Mouse (Mus musculus) MEL (cell line): ENCODE measurements around the gene Trpt1. TPM values are rescaled to one million over a fixed set of nuclear protein-coding genes. Genes with fewer than 3 reads are reported as not detected.

Experiments
- DNase-seq: peaks from one replicate; pipeline ENCODE4 v3.0.0; 2011; ENCODE audit warnings: low read depth, low spot score
- H3K27ac ChIP-seq: 2 replicates; pipeline ENCODE4 v1.5.1; 2012; ENCODE audit warnings: low read depth, mild to moderate bottlenecking, control low read depth, low read length, moderate library complexity; ENCODE audit not compliant: control insufficient read depth
- H3K27me3 ChIP-seq, 2 experiments: fragments of 150-350 bp in 1 of 2; sonication (generic) in 1 of 2; 2 replicates each; pipeline ENCODE4 v1.6.1; 2012; ENCODE audit warnings: low read length in 2 of 2, mild to moderate bottlenecking in 2 of 2, improper control_type of control experiment in 1 of 2, moderate library complexity in 1 of 2; ENCODE audit not compliant: insufficient read depth in 2 of 2, control insufficient read depth in 1 of 2
- H3K36me3 ChIP-seq, 2 experiments: 2 replicates each; pipeline ENCODE4 v1.6.1; 2012 to 2014; ENCODE audit warnings: low read length in 2 of 2, improper control_type of control experiment in 1 of 2, inconsistent platforms in 1 of 2, mild to moderate bottlenecking in 1 of 2; ENCODE audit not compliant: insufficient read depth in 2 of 2, control insufficient read depth in 1 of 2
- H3K4me1 ChIP-seq, 2 experiments: fragments of 150-350 bp in 1 of 2; sonication (generic) in 1 of 2; 2 replicates each; pipeline ENCODE4 v1.6.1; 2012; ENCODE audit warnings: low read length in 2 of 2, improper control_type of control experiment in 1 of 2, mild to moderate bottlenecking in 1 of 2; ENCODE audit not compliant: insufficient read depth in 2 of 2, control insufficient read depth in 1 of 2
- H3K4me3 ChIP-seq, 2 experiments: fragments of 150-350 bp in 1 of 2; sonication (generic) in 1 of 2; 2 replicates each; pipeline ENCODE4 v1.5.1; 2012; ENCODE audit warnings: low read depth in 2 of 2, low read length in 2 of 2, mild to moderate bottlenecking in 2 of 2, moderate library complexity in 2 of 2, control low read depth in 1 of 2, improper control_type of control experiment in 1 of 2; ENCODE audit not compliant: control insufficient read depth in 1 of 2, insufficient read depth in 1 of 2
- H3K79me2 ChIP-seq: 2 replicates; pipeline ENCODE4 v1.6.1; 2012; ENCODE audit warnings: mild to moderate bottlenecking, low read length, moderate library complexity; ENCODE audit not compliant: control insufficient read depth, poor library complexity, insufficient read depth
- H3K9ac ChIP-seq: 2 replicates; pipeline ENCODE4 v1.6.1; 2012; ENCODE audit warnings: low read depth, mild to moderate bottlenecking, control low read depth, low read length, moderate library complexity; ENCODE audit not compliant: control insufficient read depth, poor library complexity, severe bottlenecking
- H3K9me3 ChIP-seq: fragments of 150-350 bp; sonication (generic); replicated peaks from 2 replicates; pipeline ENCODE4 v1.6.1; 2012; ENCODE audit warnings: mild to moderate bottlenecking, low read length, improper control_type of control experiment, moderate library complexity; ENCODE audit not compliant: insufficient read depth
- BHLHE40 ChIP-seq: IDR thresholded peaks from 2 replicates; pipeline ENCODE4 v1.6.1; 2012; ENCODE audit warnings: low read depth, mild to moderate bottlenecking, inconsistent platforms, low read length, improper control_type of control experiment, borderline replicate concordance
- CTCF ChIP-seq, 3 experiments: IDR thresholded peaks in 2 of 3; conservative IDR thresholded peaks in 1 of 3; 2 replicates each; pipeline ENCODE4 v1.5.1; 2011 to 2012; ENCODE audit warnings: low read length in 3 of 3, low read depth in 2 of 3, mild to moderate bottlenecking in 2 of 3, improper control_type of control experiment in 1 of 3, inconsistent platforms in 1 of 3, mixed read lengths in 1 of 3, moderate library complexity in 1 of 3; ENCODE audit not compliant: control insufficient read depth in 1 of 3, insufficient read depth in 1 of 3, poor library complexity in 1 of 3, severe bottlenecking in 1 of 3
- ELF1 ChIP-seq: IDR thresholded peaks from 2 replicates; pipeline ENCODE4 v1.6.1; 2014; ENCODE audit warnings: low read depth, mild to moderate bottlenecking, inconsistent platforms, low read length, improper control_type of control experiment, moderate library complexity
- ETS1 ChIP-seq: IDR thresholded peaks from 2 replicates; pipeline ENCODE4 v1.6.1; 2012; ENCODE audit warnings: low read depth, mild to moderate bottlenecking, inconsistent platforms, low read length, improper control_type of control experiment, moderate library complexity
- GATA1 ChIP-seq: IDR thresholded peaks from 2 replicates; pipeline ENCODE4 v1.6.1; 2011; ENCODE audit warnings: low read depth, low read length, improper control_type of control experiment
- MAX ChIP-seq: IDR thresholded peaks from 2 replicates; pipeline ENCODE4 v1.6.1; 2011; ENCODE audit warnings: low read length, improper control_type of control experiment
- MEF2A ChIP-seq: IDR thresholded peaks from 2 replicates; pipeline ENCODE4 v1.6.1; 2014; ENCODE audit warnings: low read depth, mild to moderate bottlenecking, inconsistent platforms, low read length, improper control_type of control experiment; ENCODE audit not compliant: poor library complexity, insufficient replicate concordance, severe bottlenecking; ENCODE audit errors: extremely low read depth
- MXI1 ChIP-seq: IDR thresholded peaks from 2 replicates; pipeline ENCODE4 v1.6.1; 2011; ENCODE audit warnings: mild to moderate bottlenecking, low read depth, low read length, improper control_type of control experiment
- MYB ChIP-seq: IDR thresholded peaks from 2 replicates; pipeline ENCODE4 v1.6.1; 2011; ENCODE audit warnings: mild to moderate bottlenecking, low read depth, low read length, improper control_type of control experiment
- MYC ChIP-seq: IDR thresholded peaks from 2 replicates; pipeline ENCODE4 v1.6.1; 2011; ENCODE audit warnings: low read depth, mild to moderate bottlenecking, low read length, improper control_type of control experiment, moderate library complexity
- NELFE ChIP-seq: IDR thresholded peaks from 2 replicates; pipeline ENCODE4 v1.6.1; 2011; ENCODE audit warnings: low read depth, low read length, improper control_type of control experiment
- NRF1 ChIP-seq: IDR thresholded peaks from 2 replicates; pipeline ENCODE4 v1.6.1; 2014; ENCODE audit warnings: low read depth, mild to moderate bottlenecking, inconsistent platforms, low read length, improper control_type of control experiment, moderate library complexity; ENCODE audit not compliant: poor library complexity, insufficient read depth, severe bottlenecking
- POLR2AphosphoS2 ChIP-seq: IDR thresholded peaks from 2 replicates; pipeline ENCODE4 v1.6.1; 2011; ENCODE audit warnings: low read length, improper control_type of control experiment
- RCOR1 ChIP-seq: IDR thresholded peaks from 2 replicates; pipeline ENCODE4 v1.6.1; 2012; ENCODE audit warnings: low read depth, mild to moderate bottlenecking, inconsistent platforms, low read length, improper control_type of control experiment
- SMC3 ChIP-seq: IDR thresholded peaks from 2 replicates; pipeline ENCODE4 v1.6.1; 2011; ENCODE audit warnings: low read depth, low read length, improper control_type of control experiment
- TAL1 ChIP-seq: IDR thresholded peaks from 2 replicates; pipeline ENCODE4 v1.6.1; 2012; ENCODE audit warnings: mild to moderate bottlenecking, inconsistent platforms, low read length, moderate library complexity, mixed read lengths
- ZMIZ1 ChIP-seq: IDR thresholded peaks from 2 replicates; pipeline ENCODE4 v1.6.1; 2012; ENCODE audit warnings: low read depth, mild to moderate bottlenecking, inconsistent platforms, low read length, improper control_type of control experiment, moderate library complexity
- polyA plus RNA-seq, 2 experiments: library from polyadenylated mRNA; stranded (reverse) in 1 of 2; unstranded in 1 of 2; fragments of >175 nt in 1 of 2; fragments of >200 nt in 1 of 2; gene quantifications; 2 replicates each; pipeline versions ENCODE4 v1.2.1 to v1.2.4; 2012; ENCODE audit warnings: low replicate concordance in 2 of 2, low read depth in 1 of 2; ENCODE audit not compliant: insufficient read length in 2 of 2, insufficient read depth in 1 of 2, missing spikeins in 1 of 2
- total RNA-seq: library from RNA; depleted of rRNA; stranded (reverse); fragments of 300-350 nt; gene quantifications from 2 replicates; pipeline ENCODE4 v1.2.3, GENCODE M21; 2012

The Trpt1 gene
- total and polyA plus RNA-seq, 3 experiments: 1.8 to 2.3 TPM; not detected in 1

DNA sequence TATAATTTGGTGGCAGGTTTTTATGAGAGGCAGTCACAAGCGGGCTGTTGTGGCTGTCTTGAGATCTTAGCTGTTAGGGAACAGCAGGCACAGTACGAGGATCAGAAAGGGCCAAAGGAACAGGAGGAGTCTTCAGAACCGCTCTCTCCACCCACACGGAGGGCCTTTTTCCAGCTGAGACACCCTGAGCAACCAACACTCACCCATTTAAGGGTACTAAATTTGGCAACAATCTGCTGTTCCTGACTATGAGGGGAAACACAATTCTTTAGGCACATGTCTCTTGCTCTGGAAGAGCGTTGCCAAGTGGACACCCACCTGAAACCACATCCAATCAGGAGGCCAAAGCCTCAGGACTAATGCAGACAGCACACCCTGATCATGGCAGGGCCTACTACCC is 33.6 kb downstream of the Trpt1 start:
- Histone ChIP-seq H3K79me2 (no peaks in the 10 kb centered on the region; the same call in 1 of the 2 replicates), H3K9ac (no peak overlapping the region), H3K27ac (no peak overlapping the region), H3K9me3 (no peaks in the 10 kb centered on the region), H3K27me3 (no peaks in the 10 kb centered on the region), H3K4me3 (no peak overlapping the region), H3K4me1 (no peaks in the 10 kb centered on the region), H3K36me3 (peaks cover 2 to 46% of the 10 kb centered on the region in 2 experiments; a peak in 2 of 4 replicates)
- TF ChIP-seq NRF1 (no peak), BHLHE40 (no peak), ZMIZ1 (no peak), NELFE (no peak), RCOR1 (no peak), SMC3 (no peak), POLR2AphosphoS2 (no peak), MEF2A (no peak), MXI1 (no peak), MAX (no peak), TAL1 (no peak), MYC (no peak), ELF1 (no peak), ETS1 (no peak), MYB (no peak)
- DNase-seq: no peak

DNA sequence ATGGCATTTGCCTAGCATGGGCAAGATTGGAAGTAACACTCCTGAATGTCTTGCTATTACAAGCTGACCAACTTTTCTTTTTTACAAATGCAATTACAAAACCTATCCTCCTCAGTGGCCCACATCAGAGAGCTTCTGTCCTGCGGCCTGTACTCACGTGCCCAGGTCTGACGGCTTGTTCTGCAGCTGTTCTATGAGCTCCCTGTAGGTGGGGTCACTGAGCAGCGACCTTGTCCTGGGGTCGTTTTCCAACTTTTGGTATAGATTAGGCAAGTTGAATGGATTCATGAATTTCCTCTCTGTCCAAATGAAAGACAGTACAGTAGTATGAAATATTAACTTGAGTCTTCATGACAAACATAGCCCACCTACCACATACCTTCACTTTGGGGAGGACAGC is 38.1 kb downstream of the Trpt1 start:
- TF ChIP-seq GATA1: no peak
- TF ChIP-seq CTCF (IDR thresholded peaks at IDR 0.05 in 2 of 3, conservative IDR thresholded peaks at IDR 0.05 in 1 of 3; ENCODE audit: control insufficient read depth in 1 of 3, insufficient read depth in 1 of 3, low read depth in 2 of 3, low read length in 3 of 3, poor library complexity in 1 of 3, severe bottlenecking in 1 of 3): 0 out of 6 replicates have a peak, but pooled peaks of 1 of the 3 experiments have one; percentile 10
- no peak for TF ChIP-seq MAX
- no peak overlapping the region for H3K27ac ChIP-seq
- H3K27me3 ChIP-seq: no peaks in the 10 kb centered on the region
- H3K4me3 ChIP-seq: no peak overlapping the region
- no peak overlapping the region for H3K9ac ChIP-seq
- peaks cover 0 to 16% of the 10 kb centered on the region in 2 experiments; a peak in 3 of 4 replicates for H3K4me1 ChIP-seq
- H3K79me2 ChIP-seq: peaks cover 34% of the 10 kb centered on the region
- DNase-seq: no peak
- peaks cover 20 to 42% of the 10 kb centered on the region in 2 experiments for H3K36me3 ChIP-seq
- H3K9me3 ChIP-seq: no peaks in the 10 kb centered on the region
